Mouse (Mus musculus) v-Abl transformed pro-B cells (cell line): ENCODE measurements around the gene Serpina16.

Experiments
- in situ Hi-C, 2 experiments: fragments of 400-800 bp; cut with MboI; formaldehyde crosslinking; loops; one replicate each; pipeline ENCODE4 v1.15.1; 2025; ENCODE audit not compliant: unreplicated experiment in 2 of 2

Gene Serpina16

DNA sequence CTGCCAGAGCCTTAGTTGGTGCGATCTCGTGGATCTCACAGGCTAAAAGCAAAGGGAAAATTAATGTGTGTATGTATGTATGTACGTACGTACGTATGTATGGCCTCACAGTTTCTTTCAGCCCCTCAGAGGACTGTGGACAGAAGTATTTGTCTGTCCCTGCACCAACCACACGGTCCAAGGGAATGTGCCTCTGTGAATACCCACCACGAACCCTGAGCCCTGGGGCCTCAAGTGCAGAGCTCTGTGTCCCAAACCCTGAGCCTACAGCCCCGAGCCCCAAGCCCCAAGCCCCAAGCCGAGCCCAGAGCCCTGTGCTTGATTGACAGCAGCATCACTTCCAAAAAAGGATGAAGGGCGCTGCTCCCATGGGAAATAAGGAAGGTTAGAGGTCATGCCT lies 17.9 kb downstream of the Serpina16 start:
- in situ Hi-C loops, result no loop called here

DNA sequence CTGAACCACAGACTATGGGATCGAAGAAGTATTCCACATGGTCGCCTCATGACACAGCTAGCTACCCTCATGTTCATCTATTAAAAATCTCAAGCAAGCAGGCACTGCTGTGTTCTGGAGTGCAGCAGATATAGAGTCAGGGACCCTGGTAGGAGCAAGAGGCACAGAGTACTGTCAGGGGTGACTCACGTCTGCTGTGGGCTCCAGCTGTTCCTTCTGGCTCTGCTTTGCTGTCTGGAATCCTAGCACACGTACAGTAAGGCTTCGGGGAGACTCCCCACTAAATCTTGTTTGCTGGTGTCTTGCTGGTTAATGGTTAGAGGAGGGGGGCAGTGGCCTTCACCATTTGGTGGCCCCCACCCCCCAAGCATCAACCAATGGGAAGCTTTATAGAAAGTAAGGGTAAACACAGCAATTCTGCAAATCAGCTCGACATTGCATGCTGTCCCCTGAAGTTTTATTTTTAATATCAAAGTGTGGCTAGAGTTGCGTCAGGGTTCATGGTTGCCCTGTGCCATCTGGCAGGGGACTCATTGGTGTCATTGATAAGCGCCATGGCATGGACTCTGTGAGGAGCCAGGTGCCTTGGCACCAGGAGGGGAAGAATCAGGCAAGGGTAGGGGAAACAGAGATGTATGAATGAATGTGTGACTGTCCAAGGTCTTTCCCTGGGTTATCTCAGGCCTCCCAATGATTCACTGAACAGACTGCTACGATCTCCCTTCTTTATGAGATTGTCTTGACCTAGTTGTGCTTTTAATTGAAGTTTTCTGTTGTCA lies 18.9 kb downstream of the Serpina16 start, which contains the start of gene Serpina6:
TSS of gene Serpina6 (minus strand) at position 365 of the 779 bp plus-strand sequence.
- in situ Hi-C loops, result no loop called here

GRCm38 (mm10) chr12:103655123-103656044 lies 20.6 kb downstream of the Serpina16 start:
- in situ Hi-C loops, result no loop called here

GRCm38 (mm10) chr12:103653836-103654235 lies 22.1 kb downstream of the Serpina16 start:
- in situ Hi-C loops, result no loop called here

GRCm38 (mm10) chr12:103646314-103646713 lies 29.6 kb downstream of the Serpina16 start:
- in situ Hi-C loops, result no loop called here

DNA sequence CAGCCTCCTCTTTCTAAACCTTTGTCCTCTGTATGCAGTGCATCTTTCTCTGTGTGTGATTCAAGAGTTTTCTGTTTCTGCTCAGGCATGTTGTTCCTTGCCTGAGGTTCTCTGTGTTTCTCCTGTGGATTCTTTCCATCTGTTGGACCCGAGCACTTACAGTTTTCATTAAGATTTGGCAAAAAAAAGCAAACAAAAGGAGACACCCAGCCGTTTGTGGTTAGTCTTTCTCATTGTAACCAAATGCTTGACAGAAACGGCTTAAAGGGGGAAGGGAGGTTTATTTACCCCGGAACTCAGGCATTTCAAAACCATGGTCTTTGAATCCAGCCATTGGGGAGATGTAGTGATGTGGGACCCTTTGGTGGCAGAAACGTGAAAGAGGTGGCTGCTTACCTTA lies 31.3 kb downstream of the Serpina16 start:
- in situ Hi-C loops, result no loop called here

DNA sequence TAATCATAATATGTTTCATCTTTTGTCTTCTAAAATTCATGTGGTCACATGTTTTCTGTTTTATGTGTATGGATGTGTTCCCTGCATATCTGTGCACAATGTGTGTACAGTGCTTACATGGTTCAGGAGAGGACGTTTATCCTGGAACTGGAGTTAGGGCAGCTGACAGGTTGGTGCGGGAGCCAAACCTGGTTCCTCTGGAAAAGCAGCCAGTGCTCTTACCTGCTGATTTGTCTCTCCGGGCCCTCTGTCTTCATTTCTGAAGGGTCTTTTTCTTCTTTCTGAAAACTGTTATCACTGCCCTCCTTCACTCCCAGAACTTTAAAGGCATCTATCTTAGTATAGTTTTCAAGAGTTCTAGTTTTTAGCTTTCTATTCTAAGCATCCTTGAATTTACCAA lies 32.1 kb downstream of the Serpina16 start:
- in situ Hi-C loops, result no loop called here

DNA sequence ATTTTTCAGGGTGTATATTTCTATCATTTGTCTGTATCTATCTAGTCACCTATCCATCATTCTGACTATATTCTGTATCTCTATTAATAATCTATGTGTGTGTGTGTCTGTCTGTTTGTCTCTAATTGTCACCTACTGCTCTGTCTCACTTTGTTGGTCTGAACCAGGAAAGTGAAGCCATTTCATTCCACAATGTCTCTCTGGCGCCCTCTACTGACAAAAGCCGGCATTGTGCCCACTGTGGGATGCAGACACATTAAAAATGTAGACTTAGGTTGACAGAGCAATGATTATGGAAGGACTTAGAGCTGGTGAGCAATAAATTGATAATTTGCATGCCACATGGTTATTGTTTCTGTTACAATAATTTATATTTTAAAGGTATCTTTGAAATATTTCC lies 32.6 kb downstream of the Serpina16 start:
- in situ Hi-C loops, result no loop called here

GRCm38 (mm10) chr12:103635846-103636245 lies 40.1 kb downstream of the Serpina16 start:
- in situ Hi-C loops, result loop anchor here in 1 of 2 experiments (10.0 kb wide), 1 partner anchor 491 kb away; no protein-coding TSS in a partner anchor

- in situ Hi-C loops, result loop anchor here in 1 of 2 experiments (10.0 kb wide), 1 partner anchor 490 kb away; no protein-coding TSS in a partner anchor
These were observed 41.5 kb downstream of the Serpina16 start for GRCm38 (mm10) chr12:103634430-103634829.

- in situ Hi-C loops, result loop anchor here in 1 of 2 experiments (10.0 kb wide), 1 partner anchor 486 kb away; no protein-coding TSS in a partner anchor
These were observed 44.7 kb downstream of the Serpina16 start, which contains the start of gene Serpina10 for GRCm38 (mm10) chr12:103631203-103631612. Gene Serpina10 (minus strand): TSS chr12:103631444.
